Mouse (Mus musculus) bone marrow, adult 2 months (tissue): ENCODE data around the gene Actb.

ENCODE experiments used
- CTCF ChIP-seq: fragments of 200-500 bp; IDR thresholded peaks from 2 replicates; pipeline ENCODE4 v1.5.1; 2011; ENCODE audit warnings: low read length, control low read depth; ENCODE audit not compliant: control insufficient read depth, insufficient read depth
- POLR2A ChIP-seq: fragments of 200-500 bp; IDR thresholded peaks from 2 replicates; pipeline ENCODE4 v1.6.1; 2011; ENCODE audit warnings: low read depth, mild to moderate bottlenecking, control low read depth, low read length, borderline replicate concordance; ENCODE audit not compliant: control insufficient read depth

DNA sequence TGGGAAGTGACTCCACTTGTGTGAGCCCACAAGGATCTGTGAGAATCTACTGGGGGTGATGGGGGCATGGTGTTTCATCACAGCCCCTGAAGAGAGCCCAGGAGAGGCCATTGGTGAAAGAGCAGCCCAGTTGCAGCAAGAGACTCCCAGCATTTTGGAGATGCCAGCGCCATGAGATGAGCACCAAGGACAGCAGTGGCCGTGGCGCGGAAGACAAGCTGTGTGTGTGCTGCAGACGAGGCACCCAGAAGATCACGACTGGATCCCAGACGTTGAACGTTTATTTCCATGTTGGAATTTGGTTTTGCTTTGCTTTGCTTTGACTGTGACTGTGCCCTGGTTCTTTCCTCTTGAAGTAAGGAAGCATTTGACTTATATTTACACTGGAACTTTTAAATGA is 10.8 kb upstream of the Actb start:
- TF ChIP-seq POLR2A (no peak), CTCF (no peak)
